Mouse (Mus musculus): ENCODE results near the gene Nup205. TPM values are rescaled to one million over a fixed set of nuclear protein-coding genes. Genes with fewer than 3 reads are reported as not detected.

Nup205 gene
- total and polyA plus RNA-seq, 2 experiments from 2014 or later, result 10.3 to 41.7 TPM

- Histone ChIP-seq H3K27me3 (ENCODE audit: insufficient read depth, low read length) (no peaks in the 10 kb centered on the region), H3K4me3 (ENCODE audit: low read depth, low read length) (no peak overlapping the region), H3K9me3 (ENCODE audit: low read length) (no peaks in the 10 kb centered on the region), H3K4me1 (ENCODE audit: insufficient read depth, low read length) (no peaks in the 10 kb centered on the region), H3K4me2 (ENCODE audit: low read depth, low read length, poor library complexity, severe bottlenecking) (no peak overlapping the region), H3K27ac (ENCODE audit: low read depth, low read length) (no peak overlapping the region), H3K9ac (replicated peaks; ENCODE audit: low read length, poor library complexity, severe bottlenecking) (no peak overlapping the region), H3K36me3 (ENCODE audit: insufficient read depth, low read length) (peaks cover 5% of the 10 kb centered on the region; the same call in 1 of the 2 replicates)
- no peak for TF ChIP-seq CTCF (IDR thresholded peaks at IDR 0.05)
- DNase-seq (ENCODE audit: low spot score) (no peak), ATAC-seq (ENCODE audit: low FRiP score) (no peak)
- WGBS, result 87% methylated on average over 13 of the region's 13 CpGs
These were observed 80.5 kb downstream of the Nup205 start for GRCm38 (mm10) chr6:35257626-35258190.

- WGBS, result 97% methylated on average over 2 of the region's 2 CpGs
- H3K4me2 ChIP-seq (ENCODE audit: low read depth, low read length, poor library complexity, severe bottlenecking), result no peak overlapping the region
- ATAC-seq (ENCODE audit: low FRiP score) (no peak), DNase-seq (ENCODE audit: low spot score) (no peak)
- peaks cover 5% of the 10 kb centered on the region; the same call in 1 of the 2 replicates for H3K36me3 ChIP-seq (ENCODE audit: insufficient read depth, low read length)
- no peaks in the 10 kb centered on the region for H3K9me3 ChIP-seq (ENCODE audit: low read length)
- no peak overlapping the region for H3K4me3 ChIP-seq (ENCODE audit: low read depth, low read length)
- TF ChIP-seq CTCF (IDR thresholded peaks at IDR 0.05), result no peak
- H3K27ac ChIP-seq (ENCODE audit: low read depth, low read length), result no peak overlapping the region
- H3K9ac ChIP-seq (replicated peaks; ENCODE audit: low read length, poor library complexity, severe bottlenecking), result no peak overlapping the region
- no peaks in the 10 kb centered on the region for H3K4me1 ChIP-seq (ENCODE audit: insufficient read depth, low read length)
- no peaks in the 10 kb centered on the region for H3K27me3 ChIP-seq (ENCODE audit: insufficient read depth, low read length)
These were observed 81.7 kb downstream of the Nup205 start for GRCm38 (mm10) chr6:35258922-35259321.

- Histone ChIP-seq H3K4me2 (ENCODE audit: low read depth, low read length, poor library complexity, severe bottlenecking) (no peak overlapping the region), H3K36me3 (ENCODE audit: insufficient read depth, low read length) (peaks cover 5% of the 10 kb centered on the region; the same call in 1 of the 2 replicates), H3K27ac (ENCODE audit: low read depth, low read length) (no peak overlapping the region), H3K9ac (replicated peaks; ENCODE audit: low read length, poor library complexity, severe bottlenecking) (no peak overlapping the region), H3K9me3 (ENCODE audit: low read length) (no peaks in the 10 kb centered on the region), H3K4me1 (ENCODE audit: insufficient read depth, low read length) (no peaks in the 10 kb centered on the region), H3K27me3 (ENCODE audit: insufficient read depth, low read length) (no peaks in the 10 kb centered on the region), H3K4me3 (ENCODE audit: low read depth, low read length) (no peak overlapping the region)
- no peak for ATAC-seq (ENCODE audit: low FRiP score)
- WGBS, result 79% methylated on average over 5 of the region's 5 CpGs
- no peak for TF ChIP-seq CTCF (IDR thresholded peaks at IDR 0.05)
- DNase-seq (ENCODE audit: low spot score), result no peak
These were observed 82.3 kb downstream of the Nup205 start for GRCm38 (mm10) chr6:35259526-35259925.

- H3K9me3 ChIP-seq (ENCODE audit: low read length), result no peaks in the 10 kb centered on the region
- H3K36me3 ChIP-seq (ENCODE audit: insufficient read depth, low read length), result peaks cover 5% of the 10 kb centered on the region; the same call in 1 of the 2 replicates
- no peaks in the 10 kb centered on the region for H3K4me1 ChIP-seq (ENCODE audit: insufficient read depth, low read length)
- no peak for DNase-seq (ENCODE audit: low spot score)
- no peak overlapping the region for H3K4me3 ChIP-seq (ENCODE audit: low read depth, low read length)
- H3K4me2 ChIP-seq (ENCODE audit: low read depth, low read length, poor library complexity, severe bottlenecking), result no peak overlapping the region
- H3K27ac ChIP-seq (ENCODE audit: low read depth, low read length), result no peak overlapping the region
- H3K9ac ChIP-seq (replicated peaks; ENCODE audit: low read length, poor library complexity, severe bottlenecking), result no peak overlapping the region
- 85% methylated on average over 7 of the region's 7 CpGs for WGBS
- TF ChIP-seq CTCF (IDR thresholded peaks at IDR 0.05), result no peak
- no peaks in the 10 kb centered on the region for H3K27me3 ChIP-seq (ENCODE audit: insufficient read depth, low read length)
- ATAC-seq (ENCODE audit: low FRiP score), result no peak
These were observed 83.3 kb downstream of the Nup205 start for GRCm38 (mm10) chr6:35260531-35260930.

GRCm38 (mm10) chr6:35265580-35266278 lies 88.5 kb downstream of the Nup205 start:
- no peak for TF ChIP-seq CTCF (IDR thresholded peaks at IDR 0.05)
- H3K36me3 ChIP-seq (ENCODE audit: insufficient read depth, low read length), result peaks cover 5% of the 10 kb centered on the region; the same call in 1 of the 2 replicates
- no peaks in the 10 kb centered on the region for H3K9me3 ChIP-seq (ENCODE audit: low read length)
- DNase-seq (ENCODE audit: low spot score) (no peak), ATAC-seq (ENCODE audit: low FRiP score) (no peak)
- 89% methylated on average over 15 of the region's 15 CpGs for WGBS
- no peak overlapping the region for H3K4me2 ChIP-seq (ENCODE audit: low read depth, low read length, poor library complexity, severe bottlenecking)
- no peak overlapping the region for H3K4me3 ChIP-seq (ENCODE audit: low read depth, low read length)
- no peaks in the 10 kb centered on the region for H3K4me1 ChIP-seq (ENCODE audit: insufficient read depth, low read length)
- no peak overlapping the region for H3K9ac ChIP-seq (replicated peaks; ENCODE audit: low read length, poor library complexity, severe bottlenecking)
- H3K27ac ChIP-seq (ENCODE audit: low read depth, low read length), result no peak overlapping the region
- H3K27me3 ChIP-seq (ENCODE audit: insufficient read depth, low read length), result no peaks in the 10 kb centered on the region

- H3K27me3 ChIP-seq (ENCODE audit: insufficient read depth, low read length), result no peaks in the 10 kb centered on the region
- H3K9me3 ChIP-seq (ENCODE audit: low read length), result no peaks in the 10 kb centered on the region
- no peak overlapping the region for H3K4me2 ChIP-seq (ENCODE audit: low read depth, low read length, poor library complexity, severe bottlenecking)
- no peak overlapping the region for H3K27ac ChIP-seq (ENCODE audit: low read depth, low read length)
- no peak for ATAC-seq (ENCODE audit: low FRiP score)
- H3K4me3 ChIP-seq (ENCODE audit: low read depth, low read length), result no peak overlapping the region
- DNase-seq (ENCODE audit: low spot score), result no peak
- WGBS, result 97% methylated on average over 11 of the region's 13 CpGs
- TF ChIP-seq CTCF (IDR thresholded peaks at IDR 0.05), result no peak
- no peak overlapping the region for H3K9ac ChIP-seq (replicated peaks; ENCODE audit: low read length, poor library complexity, severe bottlenecking)
- H3K36me3 ChIP-seq (ENCODE audit: insufficient read depth, low read length), result no peaks in the 10 kb centered on the region
- no peaks in the 10 kb centered on the region for H3K4me1 ChIP-seq (ENCODE audit: insufficient read depth, low read length)
These were observed 91.5 kb downstream of the Nup205 start for GRCm38 (mm10) chr6:35268711-35269110.
